Mouse (Mus musculus) lung, postnatal 0 days (tissue): Measurements from ENCODE around the gene Alox12.

Source experiments
- CTCF ChIP-seq: IDR thresholded peaks from 2 replicates; pipeline ENCODE4 v1.5.1; 2016; ENCODE audit warnings: antibody characterized with exemption, mild to moderate bottlenecking
- EP300 ChIP-seq: IDR thresholded peaks from 2 replicates; pipeline ENCODE4 v1.6.1; 2016; ENCODE audit warnings: antibody characterized with exemption, mild to moderate bottlenecking, control low read depth

DNA sequence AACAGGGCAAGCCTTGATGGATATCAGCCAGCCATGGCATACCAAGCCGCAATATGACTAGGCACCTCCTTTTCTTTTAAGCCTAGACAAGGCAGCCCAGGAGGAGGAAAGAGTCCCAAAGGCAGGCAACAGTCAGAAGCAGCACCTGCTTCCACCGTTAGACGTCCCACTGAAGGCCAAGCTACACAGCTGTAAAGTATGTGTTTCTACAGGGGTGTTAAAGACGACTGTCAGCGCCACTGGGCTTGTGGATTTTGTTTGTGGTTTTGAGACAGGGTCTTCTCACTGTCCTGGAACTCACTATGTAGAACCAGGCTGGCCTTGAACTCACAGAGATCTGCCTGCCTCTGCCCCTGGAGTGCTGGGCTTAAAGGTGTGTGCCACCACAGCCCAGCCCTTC, 30.5 kb upstream of the Alox12 start:
- TF ChIP-seq CTCF (no peak), EP300 (no peak)
